Mouse (Mus musculus): ENCODE results near the gene Cox10.

Cox10 gene

DNA sequence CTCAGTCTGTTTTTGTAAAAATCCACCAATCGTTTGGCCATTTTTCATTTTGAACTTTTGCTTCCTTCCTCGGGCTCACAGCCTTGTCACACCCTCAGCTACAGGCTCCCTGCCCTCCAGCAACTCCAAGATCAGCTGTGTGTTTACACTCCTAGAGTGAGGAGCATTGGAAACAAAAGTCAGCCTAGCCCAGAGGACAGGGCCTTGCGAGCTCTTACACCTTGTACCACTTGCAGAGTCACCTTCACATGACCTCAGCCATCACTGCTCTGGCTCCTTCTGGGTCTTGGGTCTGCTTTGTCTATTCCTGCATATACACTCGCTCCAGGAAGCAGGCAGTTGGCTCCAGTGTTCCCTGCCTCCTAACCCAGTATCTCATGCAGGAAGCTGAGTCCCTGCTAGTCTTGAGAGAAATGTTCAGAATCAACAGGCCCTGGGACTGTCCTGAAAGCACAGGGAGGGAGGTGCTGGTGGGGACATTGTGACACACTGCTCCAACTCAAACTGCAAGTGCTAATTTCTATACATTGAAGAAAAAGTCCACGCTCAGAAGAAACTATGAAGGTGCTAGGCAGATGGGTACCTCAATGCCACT is 79.0 kb downstream of the Cox10 start:
- in situ Hi-C loops (cut with MboI, MseI) = no loop called here

GRCm38 (mm10) chr11:63999431-63999830 is 79.8 kb downstream of the Cox10 start:
- in situ Hi-C loops (cut with MboI, MseI) = no loop called here

DNA sequence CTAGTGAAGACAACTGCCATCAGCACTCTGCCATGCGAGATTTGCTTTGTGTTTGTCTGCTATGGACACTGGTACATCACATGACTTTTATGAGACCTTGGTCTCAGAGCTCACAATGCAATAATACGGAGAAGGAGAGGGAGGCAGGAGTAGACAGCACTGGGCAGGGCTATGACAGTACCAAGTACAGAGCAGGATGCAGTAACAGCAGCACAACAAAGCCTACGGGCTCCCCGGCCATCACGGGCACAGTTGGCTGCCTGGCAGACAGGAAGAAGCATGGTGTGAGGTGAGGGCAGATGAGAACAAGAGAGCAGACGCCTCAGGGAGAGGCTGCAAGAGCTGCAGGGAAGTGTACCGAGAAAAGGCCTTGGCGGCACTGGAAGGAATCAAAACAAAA is 87.3 kb downstream of the Cox10 start:
- in situ Hi-C loops (cut with MboI, MseI) = no loop called here

GRCm38 (mm10) chr11:63990759-63991158 is 88.5 kb downstream of the Cox10 start:
- in situ Hi-C loops (cut with MboI, MseI) = no loop called here

GRCm38 (mm10) chr11:63990311-63990710 is 89.0 kb downstream of the Cox10 start:
- in situ Hi-C loops (cut with MboI, MseI) = no loop called here

GRCm38 (mm10) chr11:63988991-63989860 is 90.0 kb downstream of the Cox10 start:
- in situ Hi-C loops (cut with MboI, MseI) = no loop called here

- in situ Hi-C loops (cut with MboI, MseI) = no loop called here
Observed at GRCm38 (mm10) chr11:63988031-63988665, 91.1 kb downstream of the Cox10 start.

- in situ Hi-C loops (cut with MboI, MseI) = no loop called here
Observed at GRCm38 (mm10) chr11:63986710-63987109, 92.6 kb downstream of the Cox10 start.

- in situ Hi-C loops (cut with MboI, MseI) = no loop called here
Observed at GRCm38 (mm10) chr11:63985481-63985880, 93.8 kb downstream of the Cox10 start.

DNA sequence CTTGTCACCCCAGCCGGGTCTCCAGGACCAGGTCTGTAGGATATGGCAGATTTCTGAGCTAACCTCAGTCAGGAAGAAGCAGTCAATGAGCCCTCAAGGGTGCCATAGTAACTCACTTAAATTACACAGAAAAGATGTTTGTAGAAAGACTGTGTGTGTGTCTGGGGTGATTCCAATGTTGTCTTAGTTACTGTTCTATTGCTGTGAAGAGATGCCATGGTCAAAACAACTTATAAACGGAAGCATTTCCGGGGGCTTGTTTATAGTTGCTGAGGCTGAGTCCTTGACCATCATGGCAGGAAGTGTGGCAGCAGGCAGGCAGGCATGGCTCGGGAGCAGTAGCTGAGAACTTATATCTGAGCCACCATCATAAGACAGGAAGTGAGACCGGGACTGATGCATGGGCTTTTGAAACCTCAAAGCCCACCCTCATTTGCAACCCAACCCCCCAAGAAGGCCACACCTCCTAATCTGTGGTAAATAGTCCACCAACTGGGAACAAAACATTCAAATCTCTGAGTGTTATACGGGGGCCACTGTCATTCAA is 94.6 kb downstream of the Cox10 start:
- in situ Hi-C loops (cut with MboI, MseI) = no loop called here

- in situ Hi-C loops (cut with MboI, MseI) = no loop called here
Observed at GRCm38 (mm10) chr11:63977741-63978140, 101.5 kb downstream of the Cox10 start.

DNA sequence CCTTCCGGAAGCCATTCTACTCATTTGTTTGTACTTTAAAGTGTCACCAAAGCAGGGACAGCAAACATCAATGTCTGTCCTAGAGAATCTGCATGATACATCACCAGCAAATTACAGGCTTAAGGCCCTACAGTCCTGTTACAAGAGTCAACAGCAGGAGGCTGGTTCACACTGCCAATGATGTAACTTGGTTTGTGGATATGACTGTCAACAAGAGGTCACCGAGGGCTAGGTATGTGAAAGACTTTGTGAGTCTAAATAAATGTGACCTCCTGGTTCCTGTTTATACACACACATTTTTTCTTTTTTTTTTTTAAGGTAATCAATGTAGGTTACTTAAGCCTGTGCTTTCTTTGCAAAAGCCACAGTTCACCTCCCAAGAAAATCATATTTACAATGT is 102.5 kb downstream of the Cox10 start:
- in situ Hi-C loops (cut with MboI, MseI) = no loop called here

DNA sequence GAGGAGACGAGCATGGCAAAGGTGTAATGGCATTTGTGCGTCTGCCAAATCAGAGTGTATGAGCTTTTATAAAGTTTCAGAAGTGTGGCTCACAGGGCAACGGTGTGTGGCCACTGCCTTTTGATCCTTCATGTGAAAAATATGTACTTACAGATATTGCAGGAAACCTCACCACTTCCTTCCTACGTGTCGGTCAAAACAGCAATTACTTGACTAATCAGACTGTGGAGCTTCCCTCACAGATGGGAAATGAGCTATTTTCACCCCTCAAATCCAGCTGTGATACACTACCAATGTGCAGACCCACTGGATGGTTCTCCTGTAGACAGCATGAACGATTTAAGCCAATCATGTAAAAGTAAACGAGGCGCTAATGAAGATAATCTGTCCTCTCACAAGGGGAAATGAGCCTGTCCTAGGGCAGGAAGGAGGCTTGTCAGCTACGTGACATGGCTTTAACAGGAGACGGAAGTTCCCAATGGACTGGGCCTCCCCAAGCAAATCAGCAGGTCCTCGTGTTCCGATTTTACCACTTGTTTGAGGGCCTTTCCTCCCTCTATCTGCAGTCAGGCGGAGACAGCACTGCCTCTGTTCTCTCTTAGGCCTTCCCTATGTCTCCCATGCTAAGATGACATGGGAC is 103.9 kb downstream of the Cox10 start:
- in situ Hi-C loops (cut with MboI, MseI) = no loop called here

GRCm38 (mm10) chr11:63973973-63974372 is 105.3 kb downstream of the Cox10 start:
- in situ Hi-C loops (cut with MboI, MseI) = no loop called here

- in situ Hi-C loops (cut with MboI, MseI) = no loop called here
Observed at GRCm38 (mm10) chr11:63971462-63971861, 107.8 kb downstream of the Cox10 start.

DNA sequence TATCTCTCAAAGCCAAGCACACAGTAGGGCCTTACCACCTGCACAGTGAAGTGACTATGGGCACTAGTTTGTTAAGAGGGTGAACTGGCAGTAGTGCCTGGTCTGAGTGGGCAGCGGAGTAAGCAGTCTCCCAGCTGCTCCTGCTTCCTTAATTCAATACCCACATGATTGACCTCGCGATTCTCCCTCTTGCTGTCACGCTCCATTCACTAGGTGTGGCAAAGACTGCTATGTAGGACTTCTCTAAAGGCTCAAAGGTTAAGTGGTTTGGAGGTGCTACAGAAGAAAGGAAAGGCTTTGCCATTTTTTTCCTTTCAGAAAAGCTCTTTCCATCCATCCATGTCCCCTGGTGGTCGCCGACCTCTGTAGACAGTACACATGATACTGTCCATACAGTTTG is 108.5 kb downstream of the Cox10 start:
- in situ Hi-C loops (cut with MboI, MseI) = no loop called here

DNA sequence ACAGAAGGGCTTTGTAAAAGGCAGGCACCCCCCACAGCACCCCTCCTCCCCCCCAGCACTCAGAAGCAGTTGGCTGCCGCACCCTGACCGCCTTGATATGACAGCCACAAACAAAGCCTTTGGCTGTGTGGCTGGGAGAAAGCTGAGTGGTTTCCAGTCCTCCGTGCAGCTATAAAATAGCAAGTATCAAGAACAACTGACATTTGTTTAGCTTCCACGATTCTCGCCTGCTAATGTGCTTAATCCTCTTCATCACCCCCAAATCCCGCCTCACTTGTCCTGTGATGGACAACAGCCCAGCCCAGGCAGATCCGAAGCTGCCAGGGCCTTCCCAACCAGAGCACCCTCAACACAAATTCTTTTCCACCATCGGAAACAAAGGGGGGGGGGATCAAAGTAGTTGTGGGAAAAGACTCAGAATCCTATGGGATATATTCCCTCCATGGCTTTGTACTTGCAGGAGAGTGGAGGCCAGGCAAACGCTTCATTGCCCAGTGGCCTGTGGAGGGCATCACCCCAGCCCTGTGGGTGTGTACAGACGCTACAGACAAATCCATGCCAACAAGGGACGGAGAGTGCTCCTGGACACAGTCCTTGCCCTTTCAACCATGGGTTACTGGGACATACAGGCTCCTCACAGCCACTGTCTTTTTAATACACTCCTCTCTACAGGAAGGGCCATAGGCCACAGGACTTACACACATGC is 109.9 kb downstream of the Cox10 start:
- in situ Hi-C loops (cut with MboI, MseI) = no loop called here

DNA sequence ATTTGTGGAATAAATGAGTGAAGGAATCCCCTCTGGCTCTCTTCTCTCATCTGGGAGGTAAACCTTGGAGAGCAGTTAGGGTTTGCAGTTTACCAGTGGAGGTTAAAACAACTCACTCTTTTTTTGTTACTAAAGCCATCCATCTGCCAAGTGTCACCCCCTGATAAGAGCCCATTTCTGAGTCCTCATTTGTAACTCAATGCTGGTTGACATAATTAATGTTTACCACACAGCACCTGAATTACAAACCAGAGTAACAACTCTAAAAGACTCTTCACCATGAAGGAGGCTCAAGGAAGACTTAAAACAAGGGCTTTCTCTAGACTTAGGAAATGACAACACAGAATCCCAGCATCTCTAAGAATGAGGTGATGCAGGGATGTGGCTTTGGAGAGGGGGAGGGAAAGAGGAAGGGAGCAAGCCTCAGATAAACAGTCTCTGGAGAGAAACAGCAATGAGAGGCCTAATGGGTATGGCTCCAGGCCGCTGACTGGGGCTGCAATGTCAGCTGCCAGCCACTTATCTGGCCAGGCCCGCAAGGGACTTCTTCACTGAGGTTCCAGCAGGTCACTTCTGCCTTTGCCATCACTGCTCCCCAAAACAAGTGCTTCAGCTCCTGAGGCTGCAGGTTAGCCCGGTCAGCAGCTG is 110.8 kb downstream of the Cox10 start:
- in situ Hi-C loops (cut with MboI, MseI) = no loop called here

- in situ Hi-C loops (cut with MboI, MseI) = no loop called here
Observed at GRCm38 (mm10) chr11:63967641-63968387, 111.5 kb downstream of the Cox10 start.

- in situ Hi-C loops (cut with MboI, MseI) = no loop called here
Observed at GRCm38 (mm10) chr11:63965437-63965836, 113.8 kb downstream of the Cox10 start.

All from T-helper 2 cell (primary cell).